Mouse (Mus musculus) spleen, adult 12 weeks (tissue): ENCODE data around the gene Nsf.

ENCODE experiments used
- DNase-seq: peaks from one replicate; pipeline ENCODE4 v3.0.0; 2022; ENCODE audit warnings: low spot score

Nsf gene

DNA sequence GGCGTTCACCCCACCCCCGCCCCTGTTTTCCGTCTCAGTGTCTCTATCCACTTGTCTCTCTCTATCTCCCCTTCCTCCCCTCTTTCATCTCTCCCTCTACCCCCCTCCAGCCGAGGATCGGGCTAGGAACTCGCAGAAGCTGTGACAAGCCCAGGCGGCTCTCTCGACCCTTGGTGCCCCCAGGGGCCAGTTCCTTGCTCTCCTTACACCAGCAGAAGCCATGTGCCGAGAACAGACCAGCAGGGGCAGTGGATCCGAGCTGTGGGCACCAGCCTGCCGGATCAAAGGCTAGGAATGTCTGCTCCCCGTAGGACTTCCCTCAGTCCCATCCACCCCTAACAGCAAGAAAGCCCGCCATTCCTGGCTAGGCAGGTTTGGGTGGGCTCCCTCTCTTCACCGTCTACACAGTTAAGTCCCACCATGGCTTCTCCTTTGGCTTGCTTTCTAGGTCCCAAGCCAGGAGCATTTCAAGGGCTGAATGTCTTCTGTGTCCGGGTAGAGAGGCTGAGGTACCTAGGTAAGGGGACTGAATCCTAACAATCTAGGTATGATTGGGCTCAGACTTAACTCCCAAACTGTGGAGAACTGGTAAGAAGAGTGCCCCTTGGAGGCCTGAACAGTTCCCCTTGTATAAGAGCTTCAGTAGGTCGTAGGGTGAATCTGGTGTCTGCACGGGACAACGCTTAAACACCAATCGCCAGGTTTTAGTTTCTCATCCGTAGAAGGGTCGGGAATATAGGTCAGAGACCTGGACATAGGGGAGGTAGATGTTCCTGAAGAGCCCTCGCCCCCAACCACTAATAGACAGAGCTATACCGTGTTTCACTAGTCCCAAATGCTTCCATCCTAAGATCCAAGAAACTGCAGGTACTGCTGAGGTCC lies 181.1 kb downstream of the Nsf start:
- DNase-seq, result no peak
